Mouse (Mus musculus) liver, embryonic 13.5 days (tissue): Measurements from ENCODE around the gene Pnmal2. TPM values are rescaled to one million over a fixed set of nuclear protein-coding genes. Genes with fewer than 3 reads are reported as not detected.
"Not testable (repeated sequence)": the region's sequence is repeated elsewhere in the genome, so short reads cannot be mapped to it uniquely, and the experiment has no call there.

Source experiments
- ATAC-seq: fragments of 200-750 bp; cut with Nextera tagmentation; 2 replicates; pipeline ENCODE4 v1.8.0; 2017; ENCODE audit warnings: low read depth, mild to moderate bottlenecking, moderate number of reproducible peaks, moderate library complexity
- DNase-seq: peaks from one replicate; pipeline ENCODE4 v3.0.0; 2022
- H3K27ac ChIP-seq: fragments of 300-500 bp; sonication (generic); 2 replicates; pipeline ENCODE4 v1.5.1; 2015; ENCODE audit warnings: moderate library complexity, mild to moderate bottlenecking, inconsistent platforms
- H3K27me3 ChIP-seq: fragments of 300-500 bp; sonication (generic); 2 replicates; pipeline ENCODE4 v1.6.1; 2015; ENCODE audit warnings: mild to moderate bottlenecking, inconsistent platforms
- H3K36me3 ChIP-seq: fragments of 300-500 bp; sonication (generic); 2 replicates; pipeline ENCODE4 v1.6.1; 2015; ENCODE audit warnings: mild to moderate bottlenecking, inconsistent platforms
- H3K4me1 ChIP-seq: fragments of 300-500 bp; sonication (generic); replicated peaks from 2 replicates; pipeline ENCODE4 v1.6.1; 2015; ENCODE audit warnings: inconsistent platforms
- H3K4me2 ChIP-seq: fragments of 300-500 bp; sonication (generic); 2 replicates; pipeline ENCODE4 v1.6.1; 2015; ENCODE audit warnings: inconsistent platforms, mild to moderate bottlenecking, moderate library complexity
- H3K4me3 ChIP-seq: fragments of 300-500 bp; sonication (generic); replicated peaks from 2 replicates; pipeline ENCODE4 v1.5.1; 2015; ENCODE audit warnings: mild to moderate bottlenecking, inconsistent platforms
- H3K9ac ChIP-seq: fragments of 300-500 bp; sonication (generic); 2 replicates; pipeline ENCODE4 v1.6.1; 2015; ENCODE audit warnings: mild to moderate bottlenecking, inconsistent platforms
- H3K9me3 ChIP-seq: fragments of 300-500 bp; sonication (generic); replicated peaks from 2 replicates; pipeline ENCODE4 v1.6.1; 2016; ENCODE audit warnings: inconsistent platforms
- WGBS: fragments of 180-500 bp; shearing (Covaris S2); methylation state at CpG from one replicate; pipeline ENCODE4 v1.1.7; 2015; ENCODE audit not compliant: insufficient replicate concordance; 5-methylcytosine and 5-hydroxymethylcytosine counted together
- polyA plus RNA-seq: library from polyadenylated mRNA; unstranded; fragments of >200 nt; fragmentation: Nextera tagmentation; extraction: Ambion mirVana; gene quantifications from 2 replicates; pipeline ENCODE4 v1.2.1, GENCODE M21; 2015

Pnmal2 gene
- polyA plus RNA-seq, 1 experiment from 2014 or later, result 0.61 TPM

DNA sequence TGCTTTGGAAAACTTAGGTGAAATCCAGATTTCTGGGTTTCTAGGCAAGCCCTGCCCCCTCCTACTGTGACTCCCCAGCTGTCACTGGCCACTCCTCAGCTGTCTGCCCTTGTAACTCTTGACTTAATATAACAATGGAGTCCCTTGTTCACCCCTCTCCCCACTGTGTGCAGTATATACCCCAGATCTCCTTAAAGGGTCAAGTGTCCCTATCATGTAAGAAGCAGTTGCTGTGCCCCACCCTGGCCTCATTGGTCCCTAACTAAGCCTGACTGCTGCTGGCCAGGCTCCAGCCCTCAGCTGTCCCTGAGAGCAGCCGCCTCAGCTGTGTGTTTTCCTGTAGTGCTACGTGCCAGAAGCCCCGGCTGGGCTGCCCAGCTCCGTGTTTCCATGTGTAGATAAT, 3.5 kb downstream of the Pnmal2 start:
- Histone ChIP-seq H3K4me2 (no peak overlapping the region), H3K27me3 (peaks cover 75% of the 10 kb centered on the region), H3K4me1 (peaks cover 29% of the 10 kb centered on the region), H3K9ac (no peak overlapping the region), H3K4me3 (no peak overlapping the region), H3K9me3 (no peaks in the 10 kb centered on the region), H3K36me3 (no peaks in the 10 kb centered on the region), H3K27ac (no peak overlapping the region)
- DNase-seq (no peak), ATAC-seq (no peak)
- WGBS, result 23% methylated on average over 4 of the region's 4 CpGs

DNA sequence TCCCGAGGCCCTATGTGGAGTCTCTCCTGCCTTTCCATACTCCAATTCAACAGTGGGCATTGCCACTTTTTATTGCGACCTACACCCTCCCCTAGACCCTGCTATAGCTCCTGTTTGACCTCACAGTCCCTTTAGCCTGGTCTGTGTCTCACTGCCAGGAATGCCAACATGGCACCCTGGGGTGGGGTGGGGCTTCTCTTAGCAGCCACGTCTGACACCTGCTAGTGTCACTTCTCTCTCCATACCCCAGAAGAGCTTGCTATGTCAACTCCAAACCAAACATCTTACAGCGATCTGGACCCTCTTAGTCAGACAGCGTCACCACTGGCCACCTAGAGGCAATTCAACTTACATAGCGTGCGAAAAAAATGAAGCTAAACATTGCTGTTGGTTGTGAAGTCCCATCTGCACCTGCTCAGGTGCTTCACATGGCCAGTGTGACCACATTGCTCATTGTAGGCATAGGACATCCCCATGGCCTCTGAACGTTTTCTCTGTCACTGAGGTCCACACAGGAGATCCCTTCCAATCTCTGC, 4.5 kb downstream of the Pnmal2 start:
- H3K9me3 ChIP-seq, result no peaks in the 10 kb centered on the region
- H3K9ac ChIP-seq, result no peak overlapping the region
- no peaks in the 10 kb centered on the region for H3K36me3 ChIP-seq
- H3K4me3 ChIP-seq, result no peak overlapping the region
- H3K4me1 ChIP-seq, result peaks cover 29% of the 10 kb centered on the region
- ATAC-seq (no peak), DNase-seq (no peak)
- 47% methylated on average over 8 of the region's 8 CpGs for WGBS
- no peak overlapping the region for H3K27ac ChIP-seq
- H3K27me3 ChIP-seq, result peaks cover 65% of the 10 kb centered on the region
- H3K4me2 ChIP-seq, result no peak overlapping the region

DNA sequence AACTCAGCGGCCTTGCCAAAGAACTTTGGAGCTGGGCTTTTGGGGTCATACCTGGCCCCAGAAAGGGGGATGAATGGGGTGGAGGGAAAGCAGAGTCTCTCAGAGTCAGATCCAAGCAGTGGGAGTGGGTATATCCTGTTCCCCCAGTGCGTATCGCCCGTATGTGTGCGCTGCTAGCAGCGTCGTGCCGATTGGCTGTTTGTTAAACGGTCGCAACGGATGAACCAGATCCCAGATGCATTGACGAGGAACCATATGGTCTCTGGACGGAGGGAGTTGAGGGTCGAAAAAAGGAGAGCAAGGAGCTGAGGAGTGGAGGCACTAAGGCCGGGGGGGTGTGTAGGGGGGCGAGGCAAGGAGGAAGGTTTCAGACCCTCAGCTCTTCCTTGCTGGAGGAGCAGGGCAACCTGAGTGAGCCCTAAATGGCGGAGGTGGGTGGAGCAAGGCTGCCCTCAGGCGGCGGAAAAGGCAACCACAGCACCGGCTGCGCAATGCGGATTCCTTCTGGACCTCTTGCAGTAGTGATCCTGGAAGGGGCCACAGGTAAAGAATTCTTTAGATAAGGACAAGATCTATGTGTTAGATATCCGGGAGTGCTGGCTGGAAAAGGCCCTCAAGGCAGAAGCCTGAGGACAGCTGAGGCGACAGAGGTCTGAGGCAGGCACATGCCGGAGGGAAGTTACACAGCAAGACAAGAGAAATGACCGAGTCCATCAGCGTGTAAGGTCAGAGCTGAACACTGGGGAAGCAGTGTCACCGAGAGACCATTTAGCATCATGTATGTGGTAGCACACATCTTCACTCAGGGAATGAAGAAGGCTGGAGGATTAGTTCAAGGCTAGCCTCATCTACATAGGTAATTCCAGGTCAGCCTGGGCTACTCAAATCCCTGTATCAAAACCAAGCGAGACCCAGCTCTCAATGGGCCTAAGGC, 5.7 kb downstream of the Pnmal2 start:
- H3K9me3 ChIP-seq, result no peaks in the 10 kb centered on the region
- peaks cover 23% of the 10 kb centered on the region for H3K4me1 ChIP-seq
- peaks cover 53% of the 10 kb centered on the region for H3K27me3 ChIP-seq
- 0 out of 2 replicates have a peak overlapping the region, but pooled peaks have one; percentile 23 for H3K9ac ChIP-seq
- peak; percentile 49 for ATAC-seq
- WGBS, result 8% methylated on average over 29 of the region's 29 CpGs
- H3K36me3 ChIP-seq, result no peaks in the 10 kb centered on the region
- no peak overlapping the region for H3K27ac ChIP-seq
- peak overlapping the region; percentile 55 for H3K4me2 ChIP-seq
- peak overlapping the region; percentile 35 for H3K4me3 ChIP-seq
- DNase-seq, result peak; percentile 38

DNA sequence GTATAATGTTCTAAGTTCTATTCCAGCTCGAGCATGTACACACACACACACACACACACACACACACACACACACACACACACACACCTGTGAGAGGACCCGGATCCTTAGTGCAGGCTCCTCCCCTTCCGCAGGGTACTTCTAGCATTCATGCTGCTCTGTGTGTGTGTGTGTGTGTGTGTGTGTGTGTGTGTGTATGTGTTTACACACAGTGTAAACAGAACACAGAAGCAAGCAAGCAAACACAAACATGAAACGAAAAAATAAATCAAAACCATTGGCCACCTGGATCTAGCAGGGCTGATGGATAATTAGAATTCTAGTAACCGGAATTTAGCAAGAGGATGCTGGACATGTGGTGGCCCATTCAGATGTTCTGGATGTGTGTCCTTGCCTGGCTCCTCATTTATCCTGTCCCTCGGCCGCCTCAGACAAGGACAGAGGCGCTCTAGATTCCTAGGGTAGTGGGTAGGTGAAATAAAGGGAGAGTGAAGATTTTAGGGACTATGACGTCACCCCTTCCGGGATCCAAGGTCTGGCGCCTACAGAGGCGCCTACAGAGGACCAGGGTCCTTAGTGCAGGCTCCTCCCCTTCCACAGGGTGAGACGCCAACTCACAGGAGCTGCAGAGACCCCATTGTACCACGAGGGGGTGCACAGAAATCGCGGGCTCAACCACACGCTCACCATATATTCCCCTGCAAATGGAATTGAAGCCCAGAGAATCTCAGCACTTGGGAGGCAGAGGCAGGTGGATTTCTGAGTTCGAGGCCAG, 6.6 kb downstream of the Pnmal2 start:
- DNase-seq (peak; percentile 64), ATAC-seq (peak; percentile 71)
- H3K27ac ChIP-seq, result no peak overlapping the region
- no peak overlapping the region for H3K9ac ChIP-seq
- peaks cover 23% of the 10 kb centered on the region for H3K4me1 ChIP-seq
- peak overlapping the region; percentile 8; the same call in 1 of the 2 replicates for H3K4me2 ChIP-seq
- H3K36me3 ChIP-seq, result no peaks in the 10 kb centered on the region
- H3K27me3 ChIP-seq, result peaks cover 44% of the 10 kb centered on the region
- H3K4me3 ChIP-seq, result no peak overlapping the region
- no peaks in the 10 kb centered on the region for H3K9me3 ChIP-seq
- 20% methylated on average over 18 of the region's 18 CpGs for WGBS

DNA sequence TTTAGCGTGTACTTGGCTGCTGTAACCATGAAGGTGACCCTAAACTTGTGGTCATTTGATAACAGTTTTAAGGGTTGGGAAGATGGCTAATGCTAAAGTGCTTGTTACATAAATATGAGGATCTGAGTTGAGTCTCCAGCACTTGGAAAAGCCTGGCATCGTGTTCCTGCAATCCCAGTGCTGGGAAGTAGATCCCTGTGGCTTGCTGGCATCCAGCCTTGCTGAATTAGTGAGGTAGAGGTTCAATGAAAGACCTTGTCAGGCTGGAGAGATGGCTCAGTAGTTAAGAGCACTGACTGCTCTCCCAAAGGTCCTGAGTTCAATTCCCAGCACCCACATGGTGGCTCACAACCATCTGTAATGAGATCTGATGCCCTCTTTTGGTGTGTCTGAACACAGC, 9.3 kb downstream of the Pnmal2 start:
- not testable (repeated sequence) for H3K36me3 ChIP-seq, H3K4me3 ChIP-seq, H3K9ac ChIP-seq, H3K9me3 ChIP-seq, ATAC-seq, DNase-seq, H3K27ac ChIP-seq, H3K4me2 ChIP-seq
- Histone ChIP-seq H3K4me1 (peaks cover 11% of the 10 kb centered on the region), H3K27me3 (peaks cover 20% of the 10 kb centered on the region)
- 44% methylated on average over 2 of the region's 2 CpGs for WGBS

DNA sequence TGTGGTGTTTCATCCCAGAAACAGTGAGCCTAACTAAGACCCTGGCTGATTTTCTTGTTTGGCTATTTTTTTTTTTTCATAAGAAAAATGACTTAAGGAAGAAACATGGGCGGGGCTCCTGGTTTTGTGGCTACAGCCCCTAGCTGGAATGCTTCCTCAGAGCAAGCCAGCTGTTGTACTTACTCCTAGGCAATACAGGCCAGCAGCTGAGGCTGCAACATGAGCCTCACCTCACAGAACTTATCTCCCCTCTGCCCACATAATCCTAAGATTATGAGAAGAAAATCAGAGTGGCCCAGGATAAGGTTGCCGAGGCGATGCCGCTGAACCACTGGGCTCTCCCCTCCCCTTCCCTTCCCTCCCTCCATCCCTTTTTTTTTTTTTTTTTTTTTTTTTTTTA, 11.2 kb downstream of the Pnmal2 start:
- Histone ChIP-seq H3K27ac (no peak overlapping the region), H3K27me3 (peaks cover 17% of the 10 kb centered on the region; the same call in 1 of the 2 replicates), H3K9me3 (no peaks in the 10 kb centered on the region), H3K4me2 (no peak overlapping the region), H3K4me1 (peaks cover 3% of the 10 kb centered on the region; the same call in 1 of the 2 replicates), H3K9ac (no peak overlapping the region), H3K4me3 (no peak overlapping the region), H3K36me3 (no peaks in the 10 kb centered on the region)
- 41% methylated on average over 4 of the region's 4 CpGs for WGBS
- no peak for DNase-seq
- no peak for ATAC-seq

DNA sequence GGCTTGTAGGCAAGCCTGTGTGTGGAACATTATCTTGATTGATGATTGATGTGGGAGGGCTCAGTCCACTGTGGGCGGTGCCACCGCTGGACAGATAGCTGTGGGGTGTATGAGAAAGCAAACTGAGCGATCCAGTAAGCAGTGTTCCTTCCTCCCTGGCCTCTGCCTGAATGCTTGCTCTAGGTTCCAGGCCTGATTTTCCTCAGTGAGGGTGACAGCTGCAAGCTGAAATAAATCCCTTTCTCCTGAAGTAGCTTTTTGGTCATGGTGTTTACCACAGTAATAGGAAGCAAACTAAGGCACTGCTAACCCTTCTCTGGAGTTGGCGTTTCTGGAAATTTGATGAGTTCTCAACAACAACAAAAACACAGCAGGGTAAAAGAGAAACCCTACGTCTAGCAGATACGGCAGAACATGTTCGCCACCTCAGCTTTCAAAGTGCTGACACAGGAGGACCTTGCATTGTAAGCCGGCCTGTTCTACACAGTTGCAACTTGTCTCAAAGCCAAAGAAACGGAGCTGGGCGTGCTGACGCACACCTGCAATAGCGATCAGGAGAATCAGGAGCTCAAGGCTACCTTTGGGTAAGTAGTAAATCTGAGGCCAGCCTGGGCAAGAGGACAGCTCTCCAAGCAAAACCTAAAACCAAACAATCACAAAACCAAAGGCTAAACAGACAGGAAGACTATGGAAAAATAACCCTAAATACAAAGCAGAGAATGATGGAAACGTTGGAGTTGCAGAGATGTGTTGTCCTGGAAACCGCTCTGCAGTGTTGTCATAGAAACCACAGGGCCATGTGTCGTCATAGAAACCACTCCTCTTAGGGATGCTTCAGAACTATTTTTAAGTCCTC, 12.2 kb downstream of the Pnmal2 start:
- WGBS, result 59% methylated on average over 15 of the region's 15 CpGs
- H3K4me1 ChIP-seq, result no peaks in the 10 kb centered on the region; the same call in 1 of the 2 replicates
- no peaks in the 10 kb centered on the region for H3K9me3 ChIP-seq
- peaks cover 22% of the 10 kb centered on the region; the same call in 1 of the 2 replicates for H3K27me3 ChIP-seq
- H3K4me3 ChIP-seq, result no peak overlapping the region
- no peak overlapping the region for H3K9ac ChIP-seq
- ATAC-seq, result no peak
- H3K4me2 ChIP-seq, result no peak overlapping the region
- H3K27ac ChIP-seq, result no peak overlapping the region
- DNase-seq, result no peak
- H3K36me3 ChIP-seq, result no peaks in the 10 kb centered on the region

DNA sequence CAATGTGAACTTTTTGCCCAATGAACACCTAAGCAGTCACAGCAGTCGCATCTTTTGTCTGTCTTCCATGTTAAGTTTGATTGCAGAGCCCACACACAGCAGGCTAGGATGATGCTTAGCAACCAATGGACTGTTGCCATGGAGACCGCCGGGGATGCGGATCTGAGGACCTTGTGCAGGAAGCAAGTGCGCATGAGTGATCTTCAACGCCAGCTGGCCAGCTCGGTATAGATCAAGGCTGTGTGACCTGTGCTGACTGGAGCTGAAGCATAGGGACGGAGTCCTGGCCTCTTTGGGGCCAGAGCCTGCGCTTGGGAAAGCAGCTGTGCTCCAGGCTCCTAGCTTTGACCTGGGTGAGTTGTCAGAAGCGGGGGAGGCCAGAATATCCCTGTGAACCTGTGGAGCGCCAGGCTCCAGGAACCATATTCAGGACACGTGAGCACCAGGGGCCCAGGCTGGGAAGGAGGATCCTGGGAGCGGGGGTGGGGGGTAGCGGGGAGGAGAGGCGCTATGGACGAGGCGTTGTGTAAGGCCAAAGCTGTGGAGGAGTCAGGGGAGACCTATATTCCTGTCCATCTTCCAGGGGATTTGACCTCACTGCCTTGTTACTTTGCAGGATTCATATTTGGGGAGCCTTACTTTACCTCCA, 15.2 kb downstream of the Pnmal2 start, which contains the start of gene Pnmal1:
TSS of gene Pnmal1 (plus strand) at position 141 of the 649 bp plus-strand sequence.
- Histone ChIP-seq H3K4me2 (no peak within 1 kb of the TSS), H3K9ac (no peak within 1 kb of the TSS), H3K9me3 (no peaks in the 10 kb centered on the region), H3K4me1 (no peaks in the 10 kb centered on the region), H3K27ac (no peak within 1 kb of the TSS), H3K36me3 (no peaks in the 10 kb centered on the region), H3K4me3 (no peak within 1 kb of the TSS), H3K27me3 (peaks cover 22% of the 10 kb centered on the region; the same call in 1 of the 2 replicates)
- 36% methylated on average over 16 of the region's 17 CpGs for WGBS
- no peak for DNase-seq
- no peak for ATAC-seq

DNA sequence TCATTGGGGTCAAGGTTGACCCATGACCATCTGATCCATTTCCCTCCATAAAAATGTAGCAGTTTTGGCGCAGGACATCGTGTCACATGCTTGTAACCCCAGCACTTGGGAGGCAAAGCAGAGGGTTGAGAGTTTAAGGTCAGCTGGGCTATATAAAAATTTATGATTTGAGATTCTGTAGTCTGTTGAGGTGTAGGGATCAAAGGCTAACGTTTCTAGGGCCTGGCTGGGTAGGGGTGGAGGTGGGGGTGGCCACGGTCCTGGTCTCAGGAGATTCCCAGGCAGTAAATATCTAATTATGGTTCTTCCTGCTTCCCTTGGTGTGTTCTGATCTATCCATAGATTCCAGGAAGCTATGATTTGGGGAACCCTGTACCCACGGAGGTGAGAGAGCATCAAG, 17.2 kb downstream of the Pnmal2 start:
- no peak overlapping the region for H3K4me3 ChIP-seq
- no peaks in the 10 kb centered on the region for H3K36me3 ChIP-seq
- DNase-seq, result no peak
- WGBS, result 51% methylated on average over 5 of the region's 5 CpGs
- H3K9me3 ChIP-seq, result no peaks in the 10 kb centered on the region
- H3K4me1 ChIP-seq, result no peaks in the 10 kb centered on the region
- ATAC-seq, result no peak
- H3K27me3 ChIP-seq, result peaks cover 22% of the 10 kb centered on the region; the same call in 1 of the 2 replicates
- H3K27ac ChIP-seq, result no peak overlapping the region
- no peak overlapping the region for H3K9ac ChIP-seq
- H3K4me2 ChIP-seq, result no peak overlapping the region

DNA sequence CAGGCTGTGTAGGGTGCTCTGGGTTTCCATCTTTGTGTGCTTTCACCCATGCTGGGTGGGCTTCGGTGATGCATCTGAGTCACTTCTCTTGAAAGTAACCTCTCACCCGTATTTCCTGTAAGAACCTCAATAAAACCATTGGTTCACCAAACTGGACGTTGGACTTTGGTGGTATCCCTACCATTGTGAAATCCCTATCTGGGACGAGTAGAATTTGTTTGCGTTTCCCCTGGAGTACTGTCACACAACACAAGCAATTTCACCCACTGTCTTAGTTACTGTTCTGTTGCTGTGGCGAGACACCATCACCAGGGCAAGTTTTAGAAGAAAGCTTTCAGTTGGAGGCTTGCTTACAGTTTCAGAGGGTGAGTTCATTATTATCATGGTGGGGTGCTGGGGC, 23.9 kb downstream of the Pnmal2 start:
- no peak overlapping the region for H3K4me3 ChIP-seq
- DNase-seq (no peak), ATAC-seq (peak; percentile 41; the same call in 1 of the 2 replicates)
- no peaks in the 10 kb centered on the region for H3K27me3 ChIP-seq
- no peaks in the 10 kb centered on the region for H3K4me1 ChIP-seq
- H3K27ac ChIP-seq, result peak overlapping the region; percentile 57
- H3K4me2 ChIP-seq, result no peak overlapping the region
- no peaks in the 10 kb centered on the region for H3K9me3 ChIP-seq
- no peaks in the 10 kb centered on the region for H3K36me3 ChIP-seq
- no peak overlapping the region for H3K9ac ChIP-seq
- WGBS, result 51% methylated on average over 6 of the region's 6 CpGs
